Mouse (Mus musculus) mouse trophoblast stem cell (cell line): ENCODE measurements around the gene Ica1.

Experiments
- in situ Hi-C, 2 experiments: fragments of 300-500 bp; cut with MseI, MboI; formaldehyde crosslinking; loops; 2 replicates in 1 of 2; 3 replicates in 1 of 2; pipeline ENCODE4 v1.15.1; 2025

Gene Ica1

DNA sequence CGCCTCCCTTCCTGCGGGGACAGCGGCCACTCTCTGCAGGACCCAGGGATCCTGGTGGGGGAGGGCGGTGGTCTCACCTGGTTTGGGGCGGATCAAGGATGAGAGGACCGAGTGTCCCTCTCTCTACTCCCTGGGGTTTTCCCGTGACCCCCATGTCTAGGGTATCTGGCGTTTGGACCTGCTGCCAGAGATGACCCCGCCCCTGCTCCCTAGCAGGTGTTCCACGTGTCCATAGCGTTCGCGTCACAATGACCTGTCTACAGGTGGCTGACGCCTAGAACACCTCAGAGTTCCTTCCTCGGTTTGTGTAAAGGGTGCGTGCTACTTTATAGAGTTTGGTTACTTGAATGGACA lies at the start of gene Ica1:
TSS of gene Ica1 (minus strand) at position 193 of the 354 bp plus-strand sequence.
- in situ Hi-C loops = no loop called here

DNA sequence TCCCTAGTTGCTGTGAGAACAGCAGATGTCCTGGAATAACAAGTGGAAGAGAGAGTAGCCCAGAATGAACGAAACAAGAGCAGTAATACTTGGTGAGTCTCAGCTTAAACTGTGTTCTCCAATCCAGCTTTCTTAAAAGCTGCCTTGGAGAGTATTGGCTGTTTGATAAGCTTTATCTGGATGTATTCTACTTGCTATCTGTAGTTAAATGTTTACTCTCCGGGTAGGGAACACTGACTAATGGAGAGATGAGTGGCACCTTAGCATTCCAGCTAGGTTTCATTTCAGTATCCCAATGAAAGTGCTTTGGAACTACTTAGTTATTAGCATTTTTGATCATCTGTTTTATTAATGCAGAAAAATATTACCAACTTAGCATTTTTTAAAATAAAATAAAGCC lies 41.6 kb upstream of the Ica1 start:
- in situ Hi-C loops = no loop called here

GRCm38 (mm10) chr6:8814332-8815002 lies 36.2 kb upstream of the Ica1 start:
- in situ Hi-C loops = no loop called here

GRCm38 (mm10) chr6:8802561-8803150 lies 24.4 kb upstream of the Ica1 start:
- in situ Hi-C loops = no loop called here

GRCm38 (mm10) chr6:8792385-8792784 lies 14.1 kb upstream of the Ica1 start:
- in situ Hi-C loops = no loop called here

- in situ Hi-C loops = no loop called here
Measured at GRCm38 (mm10) chr6:8791781-8792180, 13.5 kb upstream of the Ica1 start.

DNA sequence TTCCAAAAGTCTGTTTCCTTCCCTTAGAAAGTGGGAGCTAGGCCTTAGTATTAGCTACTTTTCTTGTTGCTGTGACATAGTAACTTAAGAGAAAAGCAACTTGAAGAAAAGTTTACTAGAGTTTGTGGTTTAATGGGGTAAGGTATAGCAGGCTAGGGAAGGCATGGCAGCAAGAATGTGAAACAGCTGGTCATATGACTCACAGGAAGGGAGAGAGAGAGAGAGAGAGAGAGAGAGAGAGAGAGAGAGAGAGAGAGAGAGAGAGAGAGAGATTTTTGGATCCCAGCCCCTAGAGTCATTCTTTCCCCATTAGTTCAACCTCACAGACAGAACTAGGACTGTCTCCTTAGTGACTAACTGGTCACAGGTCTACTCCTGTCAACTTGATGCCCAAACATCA lies 2.3 kb upstream of the Ica1 start:
- in situ Hi-C loops = no loop called here

DNA sequence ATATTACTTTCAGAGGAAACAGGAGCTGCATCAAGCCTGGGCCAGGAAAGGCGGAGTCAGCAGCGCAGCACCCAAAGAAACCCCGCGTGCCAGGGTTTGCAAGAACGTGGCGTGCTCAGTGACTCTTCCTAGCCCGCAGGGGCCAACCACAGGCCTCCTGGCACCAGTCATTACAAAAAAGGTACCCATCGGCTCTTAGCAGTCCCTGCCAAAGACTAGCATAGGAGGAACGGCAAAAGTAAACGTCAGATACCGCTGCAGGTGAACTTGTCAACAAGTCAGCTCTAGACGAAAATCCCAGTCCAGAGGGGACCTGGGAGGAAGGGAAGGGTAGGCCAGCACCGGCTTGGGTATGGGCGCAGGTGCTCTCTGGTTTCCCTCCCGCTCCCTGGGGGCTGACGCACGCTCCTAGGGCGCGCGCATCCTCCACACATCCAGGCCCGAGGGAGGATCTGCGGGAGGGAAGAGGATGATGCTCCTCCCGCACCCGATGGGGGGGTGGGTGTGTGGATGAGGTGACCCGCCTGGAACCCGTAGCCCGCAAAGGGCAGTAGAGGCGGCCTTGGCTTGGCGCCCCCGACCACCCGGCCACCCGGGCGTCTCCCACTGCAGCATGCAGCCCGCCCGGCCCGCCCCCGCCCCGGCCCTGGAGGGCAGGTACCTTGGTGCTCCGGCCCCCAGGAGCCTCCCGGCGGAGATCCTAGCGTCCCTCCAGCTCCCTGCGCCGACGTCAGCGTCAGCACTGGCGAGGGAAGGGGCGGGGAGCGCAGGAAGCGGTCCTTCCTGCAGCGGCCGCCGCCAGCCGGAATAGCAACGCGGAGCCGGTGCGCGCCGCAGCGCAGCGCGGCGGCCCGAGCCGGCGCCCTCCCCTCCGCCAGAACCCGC lies 635 bp downstream of the Ica1 start:
- in situ Hi-C loops = no loop called here

- in situ Hi-C loops = no loop called here
Measured at GRCm38 (mm10) chr6:8771539-8771938, 6.7 kb downstream of the Ica1 start.

GRCm38 (mm10) chr6:8770341-8770740 lies 7.9 kb downstream of the Ica1 start:
- in situ Hi-C loops = no loop called here

- in situ Hi-C loops = no loop called here
Measured at GRCm38 (mm10) chr6:8769803-8770202, 8.5 kb downstream of the Ica1 start.

DNA sequence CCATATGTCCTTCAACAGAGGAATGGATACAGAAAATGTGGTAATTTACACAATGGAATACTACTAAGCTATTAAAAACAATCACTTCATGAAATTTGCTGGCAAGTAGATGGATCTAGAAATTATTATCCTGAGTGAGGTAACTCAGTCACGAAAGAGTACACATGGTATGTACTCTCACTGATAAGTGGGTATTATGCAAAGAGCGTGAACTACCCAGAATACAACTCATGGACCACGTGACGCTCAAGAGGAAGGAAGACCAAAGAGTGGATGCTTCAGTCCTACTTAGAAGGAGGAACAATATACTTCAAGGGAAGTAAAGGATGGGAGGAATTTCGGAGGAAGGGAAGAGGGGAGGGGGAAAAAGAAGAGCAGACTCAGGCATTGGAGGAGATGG lies 11.6 kb downstream of the Ica1 start:
- in situ Hi-C loops = no loop called here

GRCm38 (mm10) chr6:8765801-8766200 lies 12.5 kb downstream of the Ica1 start:
- in situ Hi-C loops = no loop called here

GRCm38 (mm10) chr6:8765064-8765463 lies 13.2 kb downstream of the Ica1 start:
- in situ Hi-C loops = no loop called here

DNA sequence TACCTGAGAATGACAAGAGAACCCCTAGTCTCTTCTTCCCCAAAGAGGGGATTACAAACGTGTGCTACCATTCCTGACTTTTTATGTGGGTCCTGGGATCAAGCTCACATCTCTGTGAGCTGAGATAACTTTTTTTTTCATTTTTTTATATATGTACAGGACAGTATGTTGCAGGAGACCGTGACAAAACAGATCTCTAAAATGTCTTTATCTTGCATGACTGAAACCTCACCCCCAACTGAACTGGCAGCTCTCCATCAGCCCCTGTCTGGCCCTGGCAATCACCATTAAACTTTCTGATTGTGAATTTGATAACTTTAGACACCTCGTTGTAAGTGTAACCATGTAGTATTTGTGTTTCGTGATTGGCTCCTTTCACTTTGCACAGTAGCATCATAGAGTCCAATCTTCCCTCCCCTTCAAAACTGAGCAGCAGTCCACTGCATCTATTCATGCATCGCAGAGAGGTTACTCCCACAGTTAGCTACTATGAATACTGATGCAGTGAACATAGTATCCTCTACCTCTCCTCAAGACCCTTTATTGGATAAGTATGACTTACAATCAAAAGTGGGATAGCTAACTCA lies 17.5 kb downstream of the Ica1 start:
- in situ Hi-C loops = no loop called here

DNA sequence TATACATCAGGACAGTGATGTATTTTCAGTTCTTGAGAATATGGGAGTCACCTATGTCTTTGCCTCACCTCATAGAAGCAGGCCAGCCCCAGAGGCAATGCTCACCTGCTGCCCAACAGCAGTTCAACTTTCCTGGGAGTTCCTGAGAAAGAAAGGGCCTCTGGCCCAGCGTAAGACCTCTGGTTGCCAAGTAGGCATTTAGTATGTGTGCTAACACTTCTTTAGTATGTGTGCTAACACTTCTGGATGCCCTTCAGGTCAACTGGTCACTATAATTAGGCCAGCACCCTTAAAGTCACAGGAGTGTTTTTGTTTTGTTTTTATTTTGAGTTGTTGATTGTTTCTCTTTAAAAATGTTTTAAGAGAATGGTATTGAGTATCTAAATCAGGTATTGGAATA lies 18.4 kb downstream of the Ica1 start:
- in situ Hi-C loops = no loop called here

DNA sequence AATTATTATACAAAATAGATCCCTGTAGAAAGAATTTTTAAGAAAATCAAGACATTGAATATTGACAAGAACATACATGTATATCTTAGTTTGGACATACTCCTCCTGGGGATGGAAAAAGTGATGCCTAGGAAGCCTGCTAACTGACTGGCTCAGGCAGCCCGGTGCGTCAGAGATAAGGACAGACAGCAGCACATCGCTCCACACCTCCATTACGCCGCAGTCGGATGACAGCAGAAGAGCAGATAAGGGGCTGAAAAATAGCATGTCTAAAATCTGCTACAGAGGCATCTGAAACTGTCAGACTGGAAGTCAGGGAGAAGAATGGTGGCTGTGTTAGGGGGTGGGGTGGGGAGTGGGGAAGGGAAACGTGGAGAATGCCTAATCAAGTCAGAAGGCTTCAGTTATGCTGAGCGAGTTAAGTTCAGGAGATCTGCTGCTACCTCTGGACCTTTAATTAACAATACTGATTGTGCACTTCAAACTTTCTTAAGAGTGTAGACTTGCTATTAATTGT lies 22.5 kb downstream of the Ica1 start:
- in situ Hi-C loops = no loop called here

DNA sequence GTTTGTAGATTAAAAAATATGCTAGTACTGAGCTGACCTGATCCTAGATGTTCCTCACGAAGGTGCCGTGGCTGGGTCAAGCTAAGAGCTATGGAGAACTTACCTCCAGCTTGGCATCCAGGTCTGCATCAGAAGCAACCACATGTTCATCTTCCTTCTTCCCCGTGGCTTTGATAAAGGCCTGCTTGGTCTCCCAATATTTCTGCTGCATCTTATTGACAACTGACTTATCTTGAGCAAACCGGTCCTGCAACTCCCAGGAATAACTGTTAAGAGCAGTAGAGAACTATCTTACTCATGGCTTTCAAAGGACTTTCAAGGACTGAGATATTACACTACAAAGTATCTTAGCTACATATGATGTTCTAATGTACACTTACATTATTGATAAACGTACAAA lies 23.8 kb downstream of the Ica1 start:
- in situ Hi-C loops = no loop called here

DNA sequence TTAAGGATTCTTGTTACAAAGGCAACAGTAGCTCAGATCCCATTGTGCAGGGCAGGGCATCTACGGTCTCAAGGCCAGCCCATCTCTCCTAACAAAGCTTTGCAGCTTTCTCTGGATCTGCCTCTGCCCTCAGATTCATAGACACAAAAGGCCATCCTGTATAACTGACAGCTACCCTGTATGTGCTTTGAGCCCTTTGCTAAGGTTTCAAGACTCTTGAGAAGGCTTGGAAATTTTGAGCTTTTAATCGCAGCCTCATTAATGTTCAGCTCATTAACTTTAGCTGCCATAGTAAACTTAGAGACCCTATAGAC lies 24.6 kb downstream of the Ica1 start:
- in situ Hi-C loops = no loop called here

GRCm38 (mm10) chr6:8752984-8753722 lies 25.1 kb downstream of the Ica1 start:
- in situ Hi-C loops = no loop called here

- in situ Hi-C loops = no loop called here
Measured at GRCm38 (mm10) chr6:8744886-8745285, 33.4 kb downstream of the Ica1 start.
